28 mouse cellular contexts compared by ENCODE assay signal in genomic region chr9:94847624-94848023, GRCm38 (mm10).
DNase-seq lines count a peak whose midpoint lies in the region; ATAC-seq and TF ChIP-seq lines count a peak whose summit lies in the region.
"Had no signal": no experiment of that assay in that cellular context is flagged by ENCODE, and none has a peak within 500 bp of the region (broad histone marks: within the 10 kb centered on the region; RNA-seq: fewer than 3 reads in every experiment).

No protein-coding gene starts in this region.

- TF ChIP-seq EP300 in liver, postnatal 0 days (IDR thresholded peaks at IDR 0.05; ENCODE audit: low read depth) = no peak

- no peaks in the 10 kb centered on the region for H3K4me1 ChIP-seq in lung, adult 2 months (ENCODE audit: control insufficient read depth, insufficient read depth, low read length)
- no peaks in the 10 kb centered on the region for H3K4me1 ChIP-seq in lung, embryonic 15.5 days
- H3K4me1 ChIP-seq in liver, postnatal 0 days (ENCODE audit: insufficient read depth) = no peaks in the 10 kb centered on the region
- no peaks in the 10 kb centered on the region for H3K4me1 ChIP-seq in cerebellum, adult 2 months (ENCODE audit: control insufficient read depth, insufficient read depth, low read length)
- H3K4me1 ChIP-seq: embryonic facial prominence, embryonic 10.5 days; embryonic facial prominence, embryonic 13.5 days; forebrain, embryonic 13.5 days; heart, embryonic 12.5 days; heart, embryonic 15.5 days; hindbrain, embryonic 10.5 days; hindbrain, embryonic 13.5 days had no signal

- TF ChIP-seq POLR2A in lung, adult 2 months (IDR thresholded peaks at IDR 0.05; ENCODE audit: borderline replicate concordance, extremely low read depth, low read depth, low read length) = no peak
- TF ChIP-seq POLR2A in cerebellum, adult 2 months (IDR thresholded peaks at IDR 0.05; ENCODE audit: borderline replicate concordance, insufficient read depth, low read length) = no peak

- TF ChIP-seq CTCF in lung, adult 2 months (IDR thresholded peaks at IDR 0.05; ENCODE audit: insufficient read depth, low read length) = no peak
- TF ChIP-seq CTCF in liver, postnatal 0 days (IDR thresholded peaks at IDR 0.05; ENCODE audit: low read depth) = no peak
- TF ChIP-seq CTCF in cerebellum, adult 2 months (IDR thresholded peaks at IDR 0.05; ENCODE audit: borderline replicate concordance, insufficient read depth, low read depth, low read length) = no peak

- H3K27ac ChIP-seq in lung, embryonic 15.5 days = no peak overlapping the region
- H3K27ac ChIP-seq in liver, postnatal 0 days (ENCODE audit: low read depth) = no peak overlapping the region
- H3K27ac ChIP-seq in cerebellum, adult 2 months (ENCODE audit: insufficient read depth, low read length) = no peak overlapping the region
- H3K27ac ChIP-seq: embryonic facial prominence, embryonic 10.5 days; embryonic facial prominence, embryonic 13.5 days; forebrain, embryonic 10.5 days; forebrain, embryonic 13.5 days; heart, embryonic 15.5 days; hindbrain, embryonic 10.5 days; hindbrain, embryonic 13.5 days had no signal

- no peak overlapping the region for H3K4me3 ChIP-seq in lung, adult 2 months (replicated peaks; ENCODE audit: extremely low read depth, low read depth, low read length)
- H3K4me3 ChIP-seq in lung, embryonic 15.5 days = no peak overlapping the region
- no peak overlapping the region for H3K4me3 ChIP-seq in liver, postnatal 0 days (ENCODE audit: low read depth, low read length)
- H3K4me3 ChIP-seq in cerebellum, adult 2 months (replicated peaks; ENCODE audit: insufficient read depth, low read depth, low read length) = no peak overlapping the region
- H3K4me3 ChIP-seq: embryonic facial prominence, embryonic 10.5 days; embryonic facial prominence, embryonic 13.5 days; forebrain, embryonic 10.5 days; forebrain, embryonic 13.5 days; heart, embryonic 12.5 days; heart, embryonic 15.5 days; hindbrain, embryonic 10.5 days; hindbrain, embryonic 13.5 days had no signal

- no peaks in the 10 kb centered on the region for H3K9me3 ChIP-seq in lung, embryonic 15.5 days
- no peaks in the 10 kb centered on the region for H3K9me3 ChIP-seq in liver, postnatal 0 days (ENCODE audit: low read length)
- H3K9me3 ChIP-seq: embryonic facial prominence, embryonic 10.5 days; embryonic facial prominence, embryonic 13.5 days; forebrain, embryonic 13.5 days; heart, embryonic 15.5 days; hindbrain, embryonic 10.5 days; hindbrain, embryonic 13.5 days had no signal

- no peaks in the 10 kb centered on the region for H3K27me3 ChIP-seq in lung, embryonic 15.5 days
- H3K27me3 ChIP-seq in liver, postnatal 0 days (ENCODE audit: insufficient read depth, low read length) = no peaks in the 10 kb centered on the region
- H3K27me3 ChIP-seq in cerebellum, adult 2 months (ENCODE audit: control insufficient read depth, insufficient read depth, low read length) = no peaks in the 10 kb centered on the region
- H3K27me3 ChIP-seq: embryonic facial prominence, embryonic 13.5 days; forebrain, embryonic 13.5 days; heart, embryonic 12.5 days; heart, embryonic 15.5 days; hindbrain, embryonic 13.5 days had no signal

- no peaks in the 10 kb centered on the region for H3K36me3 ChIP-seq in lung, embryonic 15.5 days
- no peaks in the 10 kb centered on the region for H3K36me3 ChIP-seq in liver, postnatal 0 days (replicated peaks; ENCODE audit: insufficient read depth, low read length)
- H3K36me3 ChIP-seq: embryonic facial prominence, embryonic 10.5 days; embryonic facial prominence, embryonic 13.5 days; forebrain, embryonic 10.5 days; heart, embryonic 12.5 days; heart, embryonic 15.5 days; hindbrain, embryonic 10.5 days; hindbrain, embryonic 13.5 days had no signal

- H3K4me2 ChIP-seq in lung, embryonic 15.5 days = no peak overlapping the region
- H3K4me2 ChIP-seq in liver, postnatal 0 days (ENCODE audit: low read depth, low read length) = no peak overlapping the region
- H3K4me2 ChIP-seq: embryonic facial prominence, embryonic 13.5 days; forebrain, embryonic 13.5 days; heart, embryonic 12.5 days; heart, embryonic 15.5 days; hindbrain, embryonic 13.5 days had no signal

- no peak overlapping the region for H3K9ac ChIP-seq in lung, embryonic 15.5 days
- no peak overlapping the region for H3K9ac ChIP-seq in liver, postnatal 0 days (replicated peaks)
- H3K9ac ChIP-seq: embryonic facial prominence, embryonic 13.5 days; forebrain, embryonic 13.5 days; heart, embryonic 12.5 days; heart, embryonic 15.5 days; hindbrain, embryonic 13.5 days had no signal

- peak; percentile 85; the same call in 1 of the 2 replicates for ATAC-seq in lung, embryonic 15.5 days (ENCODE audit: borderline replicate concordance, extremely low read depth, low FRiP score, low TSS enrichment)
- no peak for ATAC-seq in liver, postnatal 0 days
- ATAC-seq: CD4-positive, CD25-positive, alpha-beta regulatory T cell, adult 4 months; forebrain, embryonic 13.5 days had no signal

- peak; percentile 10 for DNase-seq in lung, adult 2 months
- DNase-seq in lung, postnatal 10 days = peak; percentile 79
- peak; percentile 75 for DNase-seq in lung, postnatal 36 days
- no peak for DNase-seq in liver, postnatal 0 days
- no peak for DNase-seq in testis, postnatal 14 days (ENCODE audit: low spot score)
- DNase-seq in right cerebral cortex, postnatal 14 days = no peak
- DNase-seq in cerebellum, adult 2 months = no peak
- DNase-seq: adrenal gland, adult 2 months; adrenal gland, postnatal 14 days; cerebellum, adult 11 months; cerebellum, adult 8-10 months; cerebellum, postnatal 10 days; cerebellum, postnatal 36 days; embryo, embryonic 11 days; gastrocnemius, postnatal 25 days; heart, adult 18-20 months; heart, postnatal 10 days; heart, postnatal 36 days had no signal

- WGBS in lung, adult 2 months = 80% methylated on average over 6 of the region's 6 CpGs
- 56% methylated on average over 6 of the region's 6 CpGs for WGBS in lung, embryonic 15.5 days
- 76% methylated on average over 6 of the region's 6 CpGs for WGBS in liver, postnatal 0 days (ENCODE audit: insufficient replicate concordance)
- 98% methylated on average over 6 of the region's 6 CpGs for WGBS in cerebellum, adult 2 months

Comparison
In these comparisons a context has a peak if more than half of its experiments do, and no peak if none do; other contexts are left out.
1. DNase-seq: peak in lung, adult 2 months (single experiment), lung, postnatal 10 days (single experiment) and lung, postnatal 36 days (single experiment); none in liver, postnatal 0 days (single experiment), testis, postnatal 14 days (single experiment), right cerebral cortex, postnatal 14 days (single experiment) and cerebellum, adult 2 months (0 of 2).